Mouse (Mus musculus) MEL (cell line): Measurements from ENCODE around the gene Ccdc61. TPM values are rescaled to one million over a fixed set of nuclear protein-coding genes. Genes with fewer than 3 reads are reported as not detected.
A peak's percentile ranks its signal among the peaks of the same experiment; 100 is the strongest.

Experiments
- DNase-seq: peaks from one replicate; pipeline ENCODE4 v3.0.0; 2011; ENCODE audit warnings: low read depth, low spot score
- H3K27ac ChIP-seq: 2 replicates; pipeline ENCODE4 v1.5.1; 2012; ENCODE audit warnings: low read depth, mild to moderate bottlenecking, control low read depth, low read length, moderate library complexity; ENCODE audit not compliant: control insufficient read depth
- H3K27me3 ChIP-seq, 2 experiments: fragments of 150-350 bp in 1 of 2; sonication (generic) in 1 of 2; 2 replicates each; pipeline ENCODE4 v1.6.1; 2012; ENCODE audit warnings: low read length in 2 of 2, mild to moderate bottlenecking in 2 of 2, improper control_type of control experiment in 1 of 2, moderate library complexity in 1 of 2; ENCODE audit not compliant: insufficient read depth in 2 of 2, control insufficient read depth in 1 of 2
- H3K36me3 ChIP-seq, 2 experiments: 2 replicates each; pipeline ENCODE4 v1.6.1; 2012 to 2014; ENCODE audit warnings: low read length in 2 of 2, improper control_type of control experiment in 1 of 2, inconsistent platforms in 1 of 2, mild to moderate bottlenecking in 1 of 2; ENCODE audit not compliant: insufficient read depth in 2 of 2, control insufficient read depth in 1 of 2
- H3K4me1 ChIP-seq, 2 experiments: fragments of 150-350 bp in 1 of 2; sonication (generic) in 1 of 2; 2 replicates each; pipeline ENCODE4 v1.6.1; 2012; ENCODE audit warnings: low read length in 2 of 2, improper control_type of control experiment in 1 of 2, mild to moderate bottlenecking in 1 of 2; ENCODE audit not compliant: insufficient read depth in 2 of 2, control insufficient read depth in 1 of 2
- H3K4me3 ChIP-seq, 2 experiments: fragments of 150-350 bp in 1 of 2; sonication (generic) in 1 of 2; 2 replicates each; pipeline ENCODE4 v1.5.1; 2012; ENCODE audit warnings: low read depth in 2 of 2, low read length in 2 of 2, mild to moderate bottlenecking in 2 of 2, moderate library complexity in 2 of 2, control low read depth in 1 of 2, improper control_type of control experiment in 1 of 2; ENCODE audit not compliant: control insufficient read depth in 1 of 2, insufficient read depth in 1 of 2
- H3K79me2 ChIP-seq: 2 replicates; pipeline ENCODE4 v1.6.1; 2012; ENCODE audit warnings: mild to moderate bottlenecking, low read length, moderate library complexity; ENCODE audit not compliant: control insufficient read depth, poor library complexity, insufficient read depth
- H3K9ac ChIP-seq: 2 replicates; pipeline ENCODE4 v1.6.1; 2012; ENCODE audit warnings: low read depth, mild to moderate bottlenecking, control low read depth, low read length, moderate library complexity; ENCODE audit not compliant: control insufficient read depth, poor library complexity, severe bottlenecking
- H3K9me3 ChIP-seq: fragments of 150-350 bp; sonication (generic); replicated peaks from 2 replicates; pipeline ENCODE4 v1.6.1; 2012; ENCODE audit warnings: mild to moderate bottlenecking, low read length, improper control_type of control experiment, moderate library complexity; ENCODE audit not compliant: insufficient read depth
- BHLHE40 ChIP-seq: IDR thresholded peaks from 2 replicates; pipeline ENCODE4 v1.6.1; 2012; ENCODE audit warnings: low read depth, mild to moderate bottlenecking, inconsistent platforms, low read length, improper control_type of control experiment, borderline replicate concordance
- CHD2 ChIP-seq: IDR thresholded peaks from 2 replicates; pipeline ENCODE4 v1.6.1; 2011; ENCODE audit warnings: low read length, improper control_type of control experiment
- CTCF ChIP-seq, 3 experiments: IDR thresholded peaks in 2 of 3; conservative IDR thresholded peaks in 1 of 3; 2 replicates each; pipeline ENCODE4 v1.5.1; 2011 to 2012; ENCODE audit warnings: low read length in 3 of 3, low read depth in 2 of 3, mild to moderate bottlenecking in 2 of 3, improper control_type of control experiment in 1 of 3, inconsistent platforms in 1 of 3, mixed read lengths in 1 of 3, moderate library complexity in 1 of 3; ENCODE audit not compliant: control insufficient read depth in 1 of 3, insufficient read depth in 1 of 3, poor library complexity in 1 of 3, severe bottlenecking in 1 of 3
- E2F4 ChIP-seq: IDR thresholded peaks from 2 replicates; pipeline ENCODE4 v1.6.1; 2011; ENCODE audit warnings: low read depth, low read length, improper control_type of control experiment, borderline replicate concordance
- ELF1 ChIP-seq: IDR thresholded peaks from 2 replicates; pipeline ENCODE4 v1.6.1; 2014; ENCODE audit warnings: low read depth, mild to moderate bottlenecking, inconsistent platforms, low read length, improper control_type of control experiment, moderate library complexity
- EP300 ChIP-seq, 2 experiments: IDR thresholded peaks; 2 replicates each; pipeline ENCODE4 v1.6.1; 2011; ENCODE audit warnings: improper control_type of control experiment in 2 of 2, low read length in 2 of 2, low read depth in 1 of 2, mild to moderate bottlenecking in 1 of 2
- GATA1 ChIP-seq: IDR thresholded peaks from 2 replicates; pipeline ENCODE4 v1.6.1; 2011; ENCODE audit warnings: low read depth, low read length, improper control_type of control experiment
- HCFC1 ChIP-seq: IDR thresholded peaks from 2 replicates; pipeline ENCODE4 v1.6.1; 2012; ENCODE audit warnings: low read depth, mild to moderate bottlenecking, inconsistent platforms, low read length, improper control_type of control experiment, moderate library complexity
- JUND ChIP-seq: IDR thresholded peaks from 2 replicates; pipeline ENCODE4 v1.6.1; 2011; ENCODE audit warnings: low read depth, mild to moderate bottlenecking, improper control_type of control experiment, low read length
- KAT2A ChIP-seq: conservative IDR thresholded peaks from 2 replicates; pipeline ENCODE4 v1.6.1; 2012; ENCODE audit warnings: low read depth, low read length, improper control_type of control experiment, inconsistent platforms
- MAFK ChIP-seq: IDR thresholded peaks from 2 replicates; pipeline ENCODE4 v1.6.1; 2011; ENCODE audit warnings: low read depth, mild to moderate bottlenecking, low read length, improper control_type of control experiment, borderline replicate concordance
- MAX ChIP-seq: IDR thresholded peaks from 2 replicates; pipeline ENCODE4 v1.6.1; 2011; ENCODE audit warnings: low read length, improper control_type of control experiment
- MAZ ChIP-seq: IDR thresholded peaks from 2 replicates; pipeline ENCODE4 v1.6.1; 2012; ENCODE audit warnings: low read depth, mild to moderate bottlenecking, inconsistent platforms, low read length, improper control_type of control experiment
- MXI1 ChIP-seq: IDR thresholded peaks from 2 replicates; pipeline ENCODE4 v1.6.1; 2011; ENCODE audit warnings: mild to moderate bottlenecking, low read depth, low read length, improper control_type of control experiment
- NELFE ChIP-seq: IDR thresholded peaks from 2 replicates; pipeline ENCODE4 v1.6.1; 2011; ENCODE audit warnings: low read depth, low read length, improper control_type of control experiment
- POLR2A ChIP-seq, 2 experiments: IDR thresholded peaks; 2 replicates each; pipeline ENCODE4 v1.6.1; 2011 to 2012; ENCODE audit warnings: low read length in 2 of 2, mild to moderate bottlenecking in 2 of 2, control low read depth in 1 of 2, improper control_type of control experiment in 1 of 2, low read depth in 1 of 2, moderate library complexity in 1 of 2; ENCODE audit not compliant: control insufficient read depth in 1 of 2, insufficient read depth in 1 of 2, poor library complexity in 1 of 2
- POLR2AphosphoS2 ChIP-seq: IDR thresholded peaks from 2 replicates; pipeline ENCODE4 v1.6.1; 2011; ENCODE audit warnings: low read length, improper control_type of control experiment
- POLR2AphosphoS5 ChIP-seq: IDR thresholded peaks from 2 replicates; pipeline ENCODE4 v1.6.1; 2012; ENCODE audit warnings: low read depth, borderline replicate concordance, mild to moderate bottlenecking, inconsistent platforms, low read length, moderate library complexity, mixed read lengths
- RAD21 ChIP-seq: IDR thresholded peaks from 2 replicates; pipeline ENCODE4 v1.6.1; 2011; ENCODE audit warnings: mild to moderate bottlenecking, low read depth, low read length, improper control_type of control experiment
- SIN3A ChIP-seq: IDR thresholded peaks from 2 replicates; pipeline ENCODE4 v1.6.1; 2012; ENCODE audit warnings: low read length, improper control_type of control experiment, inconsistent platforms
- SMC3 ChIP-seq: IDR thresholded peaks from 2 replicates; pipeline ENCODE4 v1.6.1; 2011; ENCODE audit warnings: low read depth, low read length, improper control_type of control experiment
- TAL1 ChIP-seq: IDR thresholded peaks from 2 replicates; pipeline ENCODE4 v1.6.1; 2012; ENCODE audit warnings: mild to moderate bottlenecking, inconsistent platforms, low read length, moderate library complexity, mixed read lengths
- TBP ChIP-seq: IDR thresholded peaks from 2 replicates; pipeline ENCODE4 v1.8.0; 2011; ENCODE audit warnings: low read depth, low read length, improper control_type of control experiment
- TCF12 ChIP-seq: IDR thresholded peaks from 2 replicates; pipeline ENCODE4 v1.6.1; 2014; ENCODE audit warnings: low read depth, mild to moderate bottlenecking, inconsistent platforms, low read length, improper control_type of control experiment, moderate library complexity
- UBTF ChIP-seq: IDR thresholded peaks from 2 replicates; pipeline ENCODE4 v1.6.1; 2012; ENCODE audit warnings: low read depth, mild to moderate bottlenecking, inconsistent platforms, low read length, improper control_type of control experiment, moderate library complexity, borderline replicate concordance; ENCODE audit not compliant: insufficient read depth
- USF1 ChIP-seq: IDR thresholded peaks from 2 replicates; pipeline ENCODE4 v1.6.1; 2014; ENCODE audit warnings: low read depth, mild to moderate bottlenecking, inconsistent platforms, low read length, improper control_type of control experiment, moderate library complexity
- USF2 ChIP-seq, 2 experiments: IDR thresholded peaks; 2 replicates each; pipeline ENCODE4 v1.6.1; 2011 to 2012; ENCODE audit warnings: improper control_type of control experiment in 2 of 2, low read length in 2 of 2, borderline replicate concordance in 1 of 2, inconsistent platforms in 1 of 2, low read depth in 1 of 2, mild to moderate bottlenecking in 1 of 2; ENCODE audit not compliant: insufficient read depth in 1 of 2
- ZC3H11A ChIP-seq: IDR thresholded peaks from 2 replicates; pipeline ENCODE4 v1.6.1; 2012; ENCODE audit warnings: low read depth, mild to moderate bottlenecking, inconsistent platforms, low read length, improper control_type of control experiment
- ZKSCAN1 ChIP-seq: IDR thresholded peaks from 2 replicates; pipeline ENCODE4 v1.6.1; 2012; ENCODE audit warnings: low read depth, mild to moderate bottlenecking, inconsistent platforms, low read length, improper control_type of control experiment, moderate library complexity
- ZMIZ1 ChIP-seq: IDR thresholded peaks from 2 replicates; pipeline ENCODE4 v1.6.1; 2012; ENCODE audit warnings: low read depth, mild to moderate bottlenecking, inconsistent platforms, low read length, improper control_type of control experiment, moderate library complexity
- polyA plus RNA-seq, 2 experiments: library from polyadenylated mRNA; stranded (reverse) in 1 of 2; unstranded in 1 of 2; fragments of >175 nt in 1 of 2; fragments of >200 nt in 1 of 2; gene quantifications; 2 replicates each; pipeline versions ENCODE4 v1.2.1 to v1.2.4; 2012; ENCODE audit warnings: low replicate concordance in 2 of 2, low read depth in 1 of 2; ENCODE audit not compliant: insufficient read length in 2 of 2, insufficient read depth in 1 of 2, missing spikeins in 1 of 2
- total RNA-seq: library from RNA; depleted of rRNA; stranded (reverse); fragments of 300-350 nt; gene quantifications from 2 replicates; pipeline ENCODE4 v1.2.3, GENCODE M21; 2012

Ccdc61 gene
- total and polyA plus RNA-seq, 3 experiments, result 19.7 to 69.8 TPM; not detected in 1

DNA sequence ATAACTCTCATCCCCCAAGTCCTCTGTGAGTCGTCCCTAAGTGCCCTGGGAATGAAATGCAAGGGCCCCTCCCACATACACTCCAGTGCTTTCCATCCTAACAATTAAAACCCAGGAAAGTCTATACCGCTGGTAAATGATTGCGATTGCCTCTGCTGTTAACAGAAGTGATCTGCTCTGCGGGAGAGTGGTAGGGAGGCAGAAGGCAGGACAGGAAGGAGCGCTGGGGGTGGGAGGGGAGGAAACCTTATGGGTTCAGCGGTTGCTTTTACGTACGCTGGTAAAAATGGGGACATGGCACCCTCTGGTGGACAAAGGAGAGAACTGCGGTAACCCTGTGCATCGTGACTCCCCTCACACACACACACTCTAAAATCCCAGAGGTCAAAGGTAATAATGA, 37.0 kb downstream of the Ccdc61 start:
- H3K27me3 ChIP-seq, result no peaks in the 10 kb centered on the region
- no peak overlapping the region for H3K27ac ChIP-seq
- no peaks in the 10 kb centered on the region for H3K79me2 ChIP-seq
- DNase-seq, result peak; percentile 85
- H3K36me3 ChIP-seq, result no peaks in the 10 kb centered on the region
- TF ChIP-seq SMC3 (peak; percentile 95), KAT2A (no peak), RAD21 (peak; percentile 97), EP300 (IDR thresholded peaks at IDR 0.05; ENCODE audit: low read depth in 1 of 2, low read length in 2 of 2) (no peak), GATA1 (no peak), MAZ (peak; percentile 72; the same call in 1 of the 2 replicates), E2F4 (no peak), CHD2 (no peak), SIN3A (peak; percentile 51; the same call in 1 of the 2 replicates), ELF1 (0 out of 2 replicates have a peak, but pooled peaks have one; percentile 26), POLR2AphosphoS2 (no peak), HCFC1 (no peak), ZKSCAN1 (no peak), USF1 (no peak), ZC3H11A (peak; percentile 90), NELFE (no peak), POLR2A (IDR thresholded peaks at IDR 0.05; ENCODE audit: control insufficient read depth in 1 of 2, insufficient read depth in 1 of 2, low read depth in 1 of 2, low read length in 2 of 2, poor library complexity in 1 of 2) (no peak), CTCF (IDR thresholded peaks at IDR 0.05 in 2 of 3, conservative IDR thresholded peaks at IDR 0.05 in 1 of 3; ENCODE audit: control insufficient read depth in 1 of 3, insufficient read depth in 1 of 3, low read depth in 2 of 3, low read length in 3 of 3, poor library complexity in 1 of 3, severe bottlenecking in 1 of 3) (peak; percentile 89 to 96 (median 90)), ZMIZ1 (no peak), TCF12 (no peak)
- no peaks in the 10 kb centered on the region for H3K4me1 ChIP-seq
- H3K9ac ChIP-seq, result peak overlapping the region; percentile 27; the same call in 1 of the 2 replicates
- no peaks in the 10 kb centered on the region for H3K9me3 ChIP-seq
- peak overlapping the region; percentile 32 to 39; a peak in 2 of 4 replicates for H3K4me3 ChIP-seq

DNA sequence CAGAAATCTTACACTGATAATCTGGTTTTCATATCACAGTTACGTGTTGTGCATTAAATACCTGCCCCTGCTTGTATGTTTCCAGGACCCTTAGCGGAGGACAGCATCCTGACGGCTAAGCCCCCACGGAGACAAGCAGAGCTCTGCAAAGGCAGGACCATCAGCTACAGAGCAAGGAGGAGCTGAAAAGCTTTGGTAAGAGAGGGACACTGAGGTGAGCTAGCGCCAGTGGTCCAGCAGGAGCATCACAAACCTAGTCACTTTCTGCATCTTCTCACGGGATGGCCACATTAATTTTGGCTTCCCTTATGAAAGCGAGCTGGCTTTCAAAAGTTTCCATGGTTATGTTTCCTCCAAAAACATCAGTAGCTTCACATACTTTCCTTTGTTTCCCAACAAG, 37.4 kb downstream of the Ccdc61 start:
- no peaks in the 10 kb centered on the region for H3K36me3 ChIP-seq
- no peak overlapping the region for H3K27ac ChIP-seq
- H3K27me3 ChIP-seq, result no peaks in the 10 kb centered on the region
- H3K9me3 ChIP-seq, result no peaks in the 10 kb centered on the region
- H3K4me1 ChIP-seq, result no peaks in the 10 kb centered on the region
- no peak for TF ChIP-seq UBTF
- no peak for TF ChIP-seq RAD21
- no peak for TF ChIP-seq MXI1
- TF ChIP-seq MAFK, result no peak
- no peak for TF ChIP-seq HCFC1
- TF ChIP-seq POLR2A (IDR thresholded peaks at IDR 0.05; ENCODE audit: control insufficient read depth in 1 of 2, insufficient read depth in 1 of 2, low read depth in 1 of 2, low read length in 2 of 2, poor library complexity in 1 of 2), result no peak
- no peak for TF ChIP-seq ELF1
- TF ChIP-seq GATA1, result no peak
- TF ChIP-seq USF2 (IDR thresholded peaks at IDR 0.05; ENCODE audit: borderline replicate concordance in 1 of 2, insufficient read depth in 1 of 2, low read depth in 1 of 2, low read length in 2 of 2), result no peak
- no peak for TF ChIP-seq POLR2AphosphoS5
- TF ChIP-seq E2F4, result no peak
- TF ChIP-seq JUND, result no peak
- TF ChIP-seq TCF12, result no peak
- TF ChIP-seq TAL1, result no peak
- no peak for TF ChIP-seq MAX
- TF ChIP-seq BHLHE40, result no peak
- no peak for TF ChIP-seq TBP
- no peak overlapping the region for H3K9ac ChIP-seq
- no peak overlapping the region for H3K4me3 ChIP-seq
- no peaks in the 10 kb centered on the region for H3K79me2 ChIP-seq
- no peak for DNase-seq
